Mouse (Mus musculus) CH12.LX (cell line): ENCODE data around the gene Rom1.

Experiments used
- EP300 ChIP-seq: IDR thresholded peaks from 2 replicates; pipeline ENCODE4 v1.6.1; 2011; ENCODE audit warnings: low read length, improper control_type of control experiment
- GABPA ChIP-seq: IDR thresholded peaks from 2 replicates; pipeline ENCODE4 v1.6.1; 2012; ENCODE audit warnings: low read depth, low read length, improper control_type of control experiment, inconsistent platforms; ENCODE audit not compliant: insufficient replicate concordance
- KAT2A ChIP-seq: IDR thresholded peaks from 2 replicates; pipeline ENCODE4 v1.6.1; 2012; ENCODE audit warnings: low read length, improper control_type of control experiment, inconsistent platforms; ENCODE audit not compliant: insufficient replicate concordance
- MAFK ChIP-seq: IDR thresholded peaks from 2 replicates; pipeline ENCODE4 v1.6.1; 2011; ENCODE audit warnings: low read length, improper control_type of control experiment; ENCODE audit not compliant: insufficient replicate concordance
- MAX ChIP-seq: IDR thresholded peaks from 2 replicates; pipeline ENCODE4 v1.6.1; 2011; ENCODE audit warnings: low read length, improper control_type of control experiment
- MAZ ChIP-seq: IDR thresholded peaks from 2 replicates; pipeline ENCODE4 v1.6.1; 2012; ENCODE audit warnings: low read depth, mild to moderate bottlenecking, inconsistent platforms, low read length, improper control_type of control experiment, moderate library complexity
- POLR2AphosphoS2 ChIP-seq: IDR thresholded peaks from 2 replicates; pipeline ENCODE4 v1.6.1; 2011; ENCODE audit warnings: low read depth, low read length, improper control_type of control experiment

DNA sequence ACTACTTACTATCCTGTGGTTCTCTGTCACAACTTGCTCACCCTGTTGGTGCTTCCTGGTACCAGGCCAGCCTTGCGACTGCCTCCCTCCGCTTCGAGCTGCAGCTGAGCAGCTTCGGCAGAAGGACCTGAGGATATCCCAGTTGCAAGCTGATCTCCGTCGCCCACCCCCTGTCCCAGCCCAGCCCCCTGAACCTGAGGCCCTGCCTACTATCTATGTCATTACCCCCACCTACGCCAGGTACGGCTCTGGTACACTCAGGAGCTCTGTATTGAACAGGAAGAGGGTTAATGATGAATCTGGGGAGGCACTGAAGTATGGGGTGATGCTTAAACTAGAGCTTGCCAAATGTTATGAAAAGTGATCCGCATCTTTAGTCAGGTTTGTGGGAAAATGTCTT, 7.4 kb downstream of the Rom1 start:
- TF ChIP-seq EP300 (no peak), POLR2AphosphoS2 (no peak), GABPA (no peak), KAT2A (no peak), MAZ (no peak), MAX (no peak), MAFK (no peak)
